Mouse (Mus musculus) lung, adult 2 months (tissue): ENCODE results near the gene Rufy1.

Source experiments
- CTCF ChIP-seq: fragments of 200-500 bp; IDR thresholded peaks from 2 replicates; pipeline ENCODE4 v1.5.1; 2011; ENCODE audit warnings: mild to moderate bottlenecking, low read length, control low read depth; ENCODE audit not compliant: insufficient read depth
- POLR2A ChIP-seq: fragments of 200-500 bp; IDR thresholded peaks from 2 replicates; pipeline ENCODE4 v1.6.1; 2011; ENCODE audit warnings: low read depth, mild to moderate bottlenecking, control low read depth, low read length, borderline replicate concordance; ENCODE audit errors: extremely low read depth

- TF ChIP-seq POLR2A: no peak
- TF ChIP-seq CTCF: no peak
These were observed 1.1 kb upstream of the Rufy1 start for GRCm38 (mm10) chr11:50432069-50432440.
